Mouse (Mus musculus) inflammation-experienced regulatory T-cells (primary cell): ENCODE measurements around the gene Gm20075. TPM values are rescaled to one million over a fixed set of nuclear protein-coding genes. Genes with fewer than 3 reads are reported as not detected.

Source experiments
- polyA plus RNA-seq, 2 experiments: library from polyadenylated mRNA; unstranded; fragments of 100-300 nt; shearing (Covaris generic); gene quantifications; one replicate each; pipeline ENCODE4 v1.2.1; 2017

Gm20075 gene
- 10 to 100 TPM; 19.5 to 20.0 TPM for polyA plus RNA-seq

GRCm38 (mm10) chr13:96081276-96081675 lies at the start of gene Gm20075:
Gm20075 (minus strand) TSS chr13:96081376.

GRCm38 (mm10) chr13:96081754-96082153 lies 578 bp upstream of the Gm20075 start, which contains the start of gene Gm17190:
Gm17190 (plus strand) TSS chr13:96082054.

Other genes with a start within 250 kb of the Gm20075 start
- gene Iqgap2, start 189.5 kb downstream of the Gm20075 start, polyA plus RNA-seq = 10 to 100 TPM; 28.4 to 44.9 TPM
- 1 to 10 TPM in 1 of 2 experiments, under 1 TPM in 1; 0.27 to 1.9 TPM for gene Gm17190, start 678 bp upstream of the Gm20075 start, polyA plus RNA-seq
- gene Sv2c, start 51.2 kb upstream of the Gm20075 start, polyA plus RNA-seq = 1 to 10 TPM; 1.7 to 3.2 TPM